In the genomic region with DNA sequence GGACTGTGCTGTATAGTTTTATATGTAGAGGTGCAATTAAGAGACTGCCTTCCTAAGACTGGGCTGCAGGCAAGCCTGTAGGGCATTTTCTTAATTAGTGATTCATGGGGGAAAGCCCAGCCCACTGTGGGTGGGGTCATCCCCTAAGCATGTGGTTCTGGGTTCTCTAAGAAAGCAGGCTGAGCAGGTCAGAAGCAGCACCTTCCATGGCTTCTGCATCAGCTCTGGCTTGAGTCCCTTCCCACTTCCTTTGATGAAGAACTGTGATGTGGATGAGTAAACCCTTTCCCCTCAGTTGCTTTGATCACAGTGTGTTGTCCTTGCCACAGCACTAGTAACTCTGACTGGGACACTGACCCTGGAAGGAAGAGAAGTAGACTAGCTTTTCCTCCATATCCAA, we compare ENCODE assay signal across 16 mouse cellular contexts. TPM values are rescaled to one million over a fixed set of nuclear protein-coding genes. Genes with fewer than 3 reads are reported as not detected.
DNase-seq lines count a peak whose midpoint lies in the region; ATAC-seq lines count a peak whose summit lies in the region.
"Had no signal": no experiment of that assay in that cellular context is flagged by ENCODE, and none has a peak within 500 bp of the region (broad histone marks: within the 10 kb centered on the region; RNA-seq: fewer than 3 reads in every experiment).

No protein-coding gene starts in this region.

- intact Hi-C loops in left cerebral cortex, postnatal 25 days (cut with DNase I) = no loop called here

- ATAC-seq in granulocyte monocyte progenitor cell, adult 5-6 weeks (replicated peaks; ENCODE audit: poor library complexity, severe bottlenecking) = no peak
- ATAC-seq: forebrain, embryonic 16.5 days; inflammation-experienced regulatory T-cells, adult 6 months; intestine, postnatal 0 days had no signal

- DNase-seq in 416B (ENCODE audit: low read depth) = peak; percentile 16
- DNase-seq in CD4-positive, CD25-positive, alpha-beta regulatory T cell, adult 2 months (ENCODE audit: low read depth, low spot score) = peak; percentile 8
- DNase-seq in NIH3T3 (ENCODE audit: low read depth) = peak; percentile 25
- DNase-seq in adrenal gland, postnatal 14 days = peak; percentile 19
- DNase-seq in left cerebral cortex, postnatal 25 days (ENCODE audit: low spot score in 2 of 2) = no peak
- DNase-seq in urinary bladder, postnatal 4 days (ENCODE audit: low spot score in 2 of 2) = no peak
- DNase-seq: B cell, adult 2 months; cerebellum, adult 2 months; cerebellum, postnatal 10 days; embryo, embryonic 11 days; gastrocnemius, postnatal 10 days; kidney, adult 8-10 months had no signal

RNA-seq across cellular contexts. Expression of a gene that starts 39.6 kb away (rescaled TPM):
- 102 and 121 TPM in 2 replicates for total RNA-seq in adrenal gland, postnatal 14 days (2021)
- 1 to 10 TPM; 1.9 to 2.1 TPM for total RNA-seq in left cerebral cortex, postnatal 25 days (2021)
- 3.3 and 4.6 TPM in 2 replicates for total RNA-seq in granulocyte monocyte progenitor cell, adult 5-6 weeks (2014; fragmentation: Nextera tagmentation)
- 6.3 and 6.5 TPM in 2 replicates for total RNA-seq in granulocyte monocyte progenitor cell, adult 5-6 weeks (2017)

Comparison
In these comparisons a context has a peak if more than half of its experiments do, and no peak if none do; other contexts are left out.
1. DNase-seq: peak in 416B (single experiment), CD4-positive, CD25-positive, alpha-beta regulatory T cell, adult 2 months (single experiment), NIH3T3 (single experiment) and adrenal gland, postnatal 14 days (single experiment); none in left cerebral cortex, postnatal 25 days (0 of 2) and urinary bladder, postnatal 4 days (0 of 2).
2. RNA of a gene that starts 39.6 kb away (total RNA-seq): 102 to 121 TPM in adrenal gland, postnatal 14 days; 3.3 to 6.5 TPM in granulocyte monocyte progenitor cell, adult 5-6 weeks and 1.9 to 2.1 TPM in left cerebral cortex, postnatal 25 days; every median in the first group is over 10 times any median in the second.